Mouse (Mus musculus): Measurements from ENCODE around the gene Tmbim7. TPM values are rescaled to one million over a fixed set of nuclear protein-coding genes. Genes with fewer than 3 reads are reported as not detected.

The Tmbim7 gene
- polyA plus RNA-seq, 1 experiment from 2014 or later, result not detected

DNA sequence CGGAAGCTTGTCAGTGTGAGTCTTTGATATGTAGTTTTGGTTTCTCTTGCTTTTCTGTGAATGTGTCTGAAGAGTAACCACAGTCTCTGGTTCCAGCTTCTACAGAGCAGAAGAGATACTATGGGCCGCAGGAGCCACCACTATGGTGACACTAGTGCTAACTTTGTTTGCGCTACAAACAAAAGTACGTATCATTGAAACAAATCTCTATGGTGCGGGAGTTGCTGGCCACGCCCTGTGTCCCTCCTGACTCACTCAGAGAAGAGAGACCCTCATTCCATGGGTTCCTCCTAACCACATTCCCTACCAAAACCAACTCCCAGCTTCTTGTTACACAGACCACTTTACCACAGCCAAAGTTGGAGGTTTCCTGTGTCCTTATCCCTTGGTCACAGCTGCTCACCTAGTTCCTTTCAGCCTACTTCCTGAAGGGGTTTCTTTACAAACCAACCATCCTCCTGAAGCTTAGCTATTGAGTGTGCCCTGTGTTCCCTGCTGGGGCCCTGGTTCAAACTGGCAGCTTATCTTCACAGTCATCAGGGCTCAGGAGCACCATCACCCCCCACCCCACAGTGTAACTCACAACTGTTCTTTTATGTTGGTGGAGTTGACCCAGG is 19.1 kb downstream of the Tmbim7 start:
- WGBS, result 78% methylated on average over 6 of the region's 6 CpGs
- H3K4me1 ChIP-seq (replicated peaks; ENCODE audit: control insufficient read depth, insufficient read depth), result no peaks in the 10 kb centered on the region
- H3K4me3 ChIP-seq (ENCODE audit: low read depth, low read length), result no peak overlapping the region
- no peak overlapping the region for H3K27ac ChIP-seq (replicated peaks)
- TF ChIP-seq CTCF (IDR thresholded peaks at IDR 0.05; ENCODE audit: low read depth), result no peak
- no peak for TF ChIP-seq EP300 (optimal IDR thresholded peaks at IDR 0.05)
- H3K9me3 ChIP-seq (ENCODE audit: control insufficient read depth, low read length), result no peaks in the 10 kb centered on the region
- DNase-seq (ENCODE audit: low spot score), result no peak
- H3K36me3 ChIP-seq (ENCODE audit: control insufficient read depth, insufficient read depth, low read length), result no peaks in the 10 kb centered on the region
- ATAC-seq (ENCODE audit: low FRiP score, low TSS enrichment), result no peak
- H3K27me3 ChIP-seq (ENCODE audit: control insufficient read depth, insufficient read depth, low read length), result no peaks in the 10 kb centered on the region
- no peak overlapping the region for H3K9ac ChIP-seq (ENCODE audit: low read length)
- no peak overlapping the region for H3K4me2 ChIP-seq (replicated peaks; ENCODE audit: low read depth)

- Histone ChIP-seq H3K36me3 (ENCODE audit: control insufficient read depth, insufficient read depth, low read length) (peaks cover 9% of the 10 kb centered on the region), H3K9me3 (ENCODE audit: control insufficient read depth, low read length) (no peaks in the 10 kb centered on the region), H3K4me3 (ENCODE audit: low read depth, low read length) (no peak overlapping the region), H3K9ac (ENCODE audit: low read length) (no peak overlapping the region), H3K27ac (replicated peaks) (no peak overlapping the region), H3K4me2 (replicated peaks; ENCODE audit: low read depth) (no peak overlapping the region), H3K4me1 (replicated peaks; ENCODE audit: control insufficient read depth, insufficient read depth) (no peaks in the 10 kb centered on the region), H3K27me3 (ENCODE audit: control insufficient read depth, insufficient read depth, low read length) (no peaks in the 10 kb centered on the region)
- DNase-seq (ENCODE audit: low spot score) (no peak), ATAC-seq (ENCODE audit: low FRiP score, low TSS enrichment) (no peak)
- TF ChIP-seq EP300 (optimal IDR thresholded peaks at IDR 0.05) (no peak), CTCF (IDR thresholded peaks at IDR 0.05; ENCODE audit: low read depth) (no peak)
- 79% methylated on average over 8 of the region's 8 CpGs for WGBS
These were observed 37.3 kb downstream of the Tmbim7 start for GRCm38 (mm10) chr5:3688298-3688697.

- no peak overlapping the region for H3K4me3 ChIP-seq (ENCODE audit: low read depth, low read length)
- peaks cover 16% of the 10 kb centered on the region for H3K36me3 ChIP-seq (ENCODE audit: control insufficient read depth, insufficient read depth, low read length)
- TF ChIP-seq CTCF (IDR thresholded peaks at IDR 0.05; ENCODE audit: low read depth) (no peak), EP300 (optimal IDR thresholded peaks at IDR 0.05) (no peak)
- H3K27ac ChIP-seq (replicated peaks), result no peak overlapping the region
- no peak for ATAC-seq (ENCODE audit: low FRiP score, low TSS enrichment)
- H3K9ac ChIP-seq (ENCODE audit: low read length), result no peak overlapping the region
- H3K4me2 ChIP-seq (replicated peaks; ENCODE audit: low read depth), result no peak overlapping the region
- no peak for DNase-seq (ENCODE audit: low spot score)
- H3K27me3 ChIP-seq (ENCODE audit: control insufficient read depth, insufficient read depth, low read length), result no peaks in the 10 kb centered on the region
- WGBS, result 94% methylated on average over 3 of the region's 3 CpGs
- H3K9me3 ChIP-seq (ENCODE audit: control insufficient read depth, low read length), result no peaks in the 10 kb centered on the region
- no peaks in the 10 kb centered on the region for H3K4me1 ChIP-seq (replicated peaks; ENCODE audit: control insufficient read depth, insufficient read depth)
These were observed 40.3 kb downstream of the Tmbim7 start for GRCm38 (mm10) chr5:3691283-3691682.

DNA sequence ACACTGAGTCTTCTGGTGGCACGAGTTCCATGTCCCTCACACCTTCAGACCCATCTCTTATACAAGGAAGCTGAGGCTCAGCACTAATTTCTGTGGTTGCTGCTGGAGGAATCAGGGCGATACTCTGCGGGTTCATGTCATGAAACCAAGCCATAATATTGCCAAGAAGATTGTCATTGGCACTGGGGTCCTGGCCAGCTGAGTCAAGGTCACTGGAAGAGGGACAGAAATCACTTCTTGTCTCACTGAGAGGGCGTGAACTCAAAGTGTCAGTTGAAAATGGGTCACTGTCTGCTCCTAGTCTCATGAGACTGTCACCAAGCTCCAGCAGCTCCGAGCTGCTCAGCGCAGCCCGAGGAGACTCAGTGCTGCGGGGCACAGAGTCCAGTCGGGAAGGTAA is 42.0 kb downstream of the Tmbim7 start:
- no peak overlapping the region for H3K9ac ChIP-seq (ENCODE audit: low read length)
- H3K27ac ChIP-seq (replicated peaks), result no peak overlapping the region
- no peak overlapping the region for H3K4me3 ChIP-seq (ENCODE audit: low read depth, low read length)
- no peaks in the 10 kb centered on the region for H3K27me3 ChIP-seq (ENCODE audit: control insufficient read depth, insufficient read depth, low read length)
- WGBS, result 98% methylated on average over 9 of the region's 9 CpGs
- H3K9me3 ChIP-seq (ENCODE audit: control insufficient read depth, low read length), result no peaks in the 10 kb centered on the region
- H3K36me3 ChIP-seq (ENCODE audit: control insufficient read depth, insufficient read depth, low read length), result peaks cover 16% of the 10 kb centered on the region
- ATAC-seq (ENCODE audit: low FRiP score, low TSS enrichment) (no peak), DNase-seq (ENCODE audit: low spot score) (no peak)
- H3K4me1 ChIP-seq (replicated peaks; ENCODE audit: control insufficient read depth, insufficient read depth), result no peaks in the 10 kb centered on the region
- no peak for TF ChIP-seq EP300 (optimal IDR thresholded peaks at IDR 0.05)
- TF ChIP-seq CTCF (IDR thresholded peaks at IDR 0.05; ENCODE audit: low read depth), result no peak
- H3K4me2 ChIP-seq (replicated peaks; ENCODE audit: low read depth), result no peak overlapping the region

DNA sequence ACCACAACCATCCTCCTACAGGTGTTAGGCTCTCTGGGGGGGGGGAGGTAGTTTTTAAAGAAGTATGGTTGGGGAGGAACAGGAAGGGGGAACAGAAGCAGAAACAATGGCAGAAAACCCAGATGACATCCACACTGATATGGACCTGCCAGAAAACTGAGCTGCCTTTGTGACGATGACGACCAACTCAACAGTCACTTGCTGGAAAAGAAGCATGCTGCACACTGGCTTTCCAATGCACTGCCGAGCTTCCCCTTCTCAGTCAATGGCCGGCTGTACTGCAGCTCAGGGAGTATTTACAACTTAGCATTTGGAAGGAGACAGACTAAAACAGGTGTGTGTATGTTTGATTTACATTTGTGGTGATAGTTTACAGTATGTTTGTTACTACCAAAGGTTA is 44.2 kb downstream of the Tmbim7 start:
- Histone ChIP-seq H3K4me3 (ENCODE audit: low read depth, low read length) (no peak overlapping the region), H3K27ac (replicated peaks) (no peak overlapping the region), H3K9ac (ENCODE audit: low read length) (no peak overlapping the region), H3K4me2 (replicated peaks; ENCODE audit: low read depth) (no peak overlapping the region), H3K27me3 (ENCODE audit: control insufficient read depth, insufficient read depth, low read length) (no peaks in the 10 kb centered on the region), H3K9me3 (ENCODE audit: control insufficient read depth, low read length) (no peaks in the 10 kb centered on the region), H3K4me1 (replicated peaks; ENCODE audit: control insufficient read depth, insufficient read depth) (no peaks in the 10 kb centered on the region), H3K36me3 (ENCODE audit: control insufficient read depth, insufficient read depth, low read length) (peaks cover 12% of the 10 kb centered on the region)
- TF ChIP-seq EP300 (optimal IDR thresholded peaks at IDR 0.05) (no peak), CTCF (IDR thresholded peaks at IDR 0.05; ENCODE audit: low read depth) (no peak)
- WGBS, result 79% methylated on average over 4 of the region's 4 CpGs
- DNase-seq (ENCODE audit: low spot score), result no peak
- ATAC-seq (ENCODE audit: low FRiP score, low TSS enrichment), result no peak

- Histone ChIP-seq H3K27ac (replicated peaks) (no peak overlapping the region), H3K36me3 (ENCODE audit: control insufficient read depth, insufficient read depth, low read length) (peaks cover 12% of the 10 kb centered on the region), H3K4me1 (replicated peaks; ENCODE audit: control insufficient read depth, insufficient read depth) (no peaks in the 10 kb centered on the region), H3K9ac (ENCODE audit: low read length) (no peak overlapping the region), H3K4me3 (ENCODE audit: low read depth, low read length) (no peak overlapping the region), H3K9me3 (ENCODE audit: control insufficient read depth, low read length) (no peaks in the 10 kb centered on the region), H3K27me3 (ENCODE audit: control insufficient read depth, insufficient read depth, low read length) (no peaks in the 10 kb centered on the region), H3K4me2 (replicated peaks; ENCODE audit: low read depth) (no peak overlapping the region)
- no peak for ATAC-seq (ENCODE audit: low FRiP score, low TSS enrichment)
- DNase-seq (ENCODE audit: low spot score), result no peak
- TF ChIP-seq CTCF (IDR thresholded peaks at IDR 0.05; ENCODE audit: low read depth) (no peak), EP300 (optimal IDR thresholded peaks at IDR 0.05) (no peak)
- 73% methylated on average over 3 of the region's 3 CpGs for WGBS
These were observed 45.0 kb downstream of the Tmbim7 start for GRCm38 (mm10) chr5:3696031-3696430.
